Mouse (Mus musculus) brain, embryonic 14.5 days (tissue): ENCODE data around the gene Serpina3m.
"Not testable (repeated sequence)": the region's sequence is repeated elsewhere in the genome, so short reads cannot be mapped to it uniquely, and the experiment has no call there.

Source experiments
- CTCF ChIP-seq: fragments of 200-500 bp; IDR thresholded peaks from 2 replicates; pipeline ENCODE4 v1.5.1; 2012; ENCODE audit warnings: inconsistent platforms, mild to moderate bottlenecking, moderate library complexity, borderline replicate concordance; ENCODE audit not compliant: insufficient read depth, insufficient read length; ENCODE audit errors: extremely low read depth
- POLR2A ChIP-seq: fragments of 200-500 bp; IDR thresholded peaks from 2 replicates; pipeline ENCODE4 v1.6.1; 2012; ENCODE audit warnings: mild to moderate bottlenecking, inconsistent platforms, borderline replicate concordance; ENCODE audit not compliant: poor library complexity, insufficient read depth, insufficient read length, severe bottlenecking; ENCODE audit errors: extremely low read depth

DNA sequence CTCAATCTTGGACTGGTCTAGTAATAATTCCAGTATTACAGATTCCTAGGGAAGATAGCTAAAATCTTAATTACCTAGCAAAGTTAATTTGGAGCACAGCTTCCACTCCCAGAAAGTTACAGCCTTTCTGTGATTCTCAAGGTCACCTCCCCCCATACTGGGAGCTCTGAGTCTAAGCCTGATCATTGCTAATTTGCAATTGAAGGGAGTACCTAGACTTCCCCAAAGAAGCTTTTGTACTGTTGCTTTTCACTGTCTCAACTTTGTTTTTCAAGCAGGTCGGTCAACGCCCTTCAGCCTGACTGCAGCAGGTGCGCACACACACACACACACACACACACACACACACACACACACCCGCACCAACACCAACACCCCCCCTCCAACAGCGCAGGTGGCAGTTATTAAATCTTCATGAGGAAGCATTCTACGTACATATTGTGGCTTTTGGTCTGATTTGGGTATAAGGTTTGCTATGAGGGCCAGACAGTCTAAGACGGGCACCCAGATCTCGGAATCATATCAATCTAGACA is 42.9 kb downstream of the Serpina3m start:
- TF ChIP-seq POLR2A, CTCF: not testable (repeated sequence)
